Mouse (Mus musculus) cerebellum, postnatal 14 days (tissue): ENCODE measurements at regions not wholly inside any gene's neighbourhood (a gene's known extent, or its start where the extent isn't known, plus 50 kb on each side); places are given as distances from the start of the nearest gene placed in this dataset.
"Not testable (repeated sequence)": the region's sequence is repeated elsewhere in the genome, so short reads cannot be mapped to it uniquely, and the experiment has no call there.

Experiments
- DNase-seq, 2 experiments: peaks; one replicate each; pipeline ENCODE4 v3.0.0; 2021; ENCODE audit warnings: mixed read lengths in 2 of 2

GRCm38 (mm10) chr15:31989093-31989492 is 188.0 kb upstream of the Tas2r119 start:
- DNase-seq = peak; percentile 29 to 54

GRCm38 (mm10) chr15:31989593-31990290 is 187.3 kb upstream of the Tas2r119 start:
- DNase-seq = peak; percentile 91 to 98

GRCm38 (mm10) chr15:31997996-31998395 is 179.1 kb upstream of the Tas2r119 start:
- no peak for DNase-seq

- no peak for DNase-seq
These were observed 177.5 kb upstream of the Tas2r119 start for GRCm38 (mm10) chr15:31999553-31999952.

GRCm38 (mm10) chr15:32002950-32003422 is 174.1 kb upstream of the Tas2r119 start:
- peak; percentile 60 to 64 for DNase-seq

- DNase-seq = no peak
These were observed 173.6 kb upstream of the Tas2r119 start for GRCm38 (mm10) chr15:32003489-32003888.

GRCm38 (mm10) chr15:32005986-32006385 is 171.1 kb upstream of the Tas2r119 start:
- DNase-seq = no peak

GRCm38 (mm10) chr15:32009818-32010217 is 167.3 kb upstream of the Tas2r119 start:
- DNase-seq = no peak

- peak; percentile 65 for DNase-seq
These were observed 165.0 kb upstream of the Tas2r119 start for GRCm38 (mm10) chr15:32012044-32012443.

GRCm38 (mm10) chr15:32012838-32013237 is 164.3 kb upstream of the Tas2r119 start:
- no peak for DNase-seq

GRCm38 (mm10) chr15:32015169-32015568 is 161.9 kb upstream of the Tas2r119 start:
- no peak for DNase-seq

- DNase-seq = no peak
These were observed 156.6 kb upstream of the Tas2r119 start for GRCm38 (mm10) chr15:32020323-32021008.

- DNase-seq = no peak
These were observed 156.0 kb upstream of the Tas2r119 start for GRCm38 (mm10) chr15:32021009-32021602.

- no peak for DNase-seq
These were observed 143.0 kb upstream of the Tas2r119 start for GRCm38 (mm10) chr15:32034091-32034490.

- DNase-seq = peak; percentile 9 to 39
These were observed 142.3 kb upstream of the Tas2r119 start for GRCm38 (mm10) chr15:32034790-32035189.

- peak; percentile 46 to 73 for DNase-seq
These were observed 135.3 kb upstream of the Tas2r119 start for GRCm38 (mm10) chr15:32041764-32042163.

- DNase-seq = no peak
These were observed 134.9 kb upstream of the Tas2r119 start for GRCm38 (mm10) chr15:32042173-32042572.

- no peak for DNase-seq
These were observed 134.5 kb upstream of the Tas2r119 start for GRCm38 (mm10) chr15:32042589-32042988.

GRCm38 (mm10) chr15:32043207-32043606 is 133.9 kb upstream of the Tas2r119 start:
- no peak for DNase-seq

- DNase-seq = not testable (repeated sequence)
These were observed 133.4 kb upstream of the Tas2r119 start for GRCm38 (mm10) chr15:32043670-32044069.

GRCm38 (mm10) chr15:32048836-32049235 is 128.3 kb upstream of the Tas2r119 start:
- DNase-seq = no peak

- DNase-seq = no peak
These were observed 115.5 kb upstream of the Tas2r119 start for GRCm38 (mm10) chr15:32061573-32061972.

- DNase-seq = peak in 1 of 2 experiments; percentile 22
These were observed 95.0 kb upstream of the Tas2r119 start for GRCm38 (mm10) chr15:32082109-32082508.

GRCm38 (mm10) chr15:32093889-32094288 is 83.2 kb upstream of the Tas2r119 start:
- DNase-seq = no peak
